Mouse (Mus musculus) skeletal muscle tissue, adult 2 months (tissue): ENCODE measurements around the gene Cwh43.

Experiments used
- DNase-seq: peaks from one replicate; pipeline ENCODE4 v3.0.0-alpha.2; 2012; ENCODE audit warnings: low read depth, low spot score

Cwh43 gene

GRCm38 (mm10) chr5:73405981-73406722 lies at the start of gene Cwh43:
Gene Cwh43 (plus strand): TSS chr5:73406075.
- DNase-seq, result no peak

- DNase-seq, result no peak
These were observed 46.6 kb upstream of the Cwh43 start for GRCm38 (mm10) chr5:73359134-73359751.

GRCm38 (mm10) chr5:73359752-73360141 lies 46.1 kb upstream of the Cwh43 start:
- DNase-seq, result no peak

- no peak for DNase-seq
These were observed 45.6 kb upstream of the Cwh43 start for GRCm38 (mm10) chr5:73360240-73360639.

- no peak for DNase-seq
These were observed 43.5 kb upstream of the Cwh43 start for GRCm38 (mm10) chr5:73362338-73362737.

- DNase-seq, result peak; percentile 53
These were observed 43.1 kb upstream of the Cwh43 start for GRCm38 (mm10) chr5:73362791-73363190.

GRCm38 (mm10) chr5:73364107-73364864 lies 41.6 kb upstream of the Cwh43 start:
- DNase-seq, result no peak

GRCm38 (mm10) chr5:73367906-73368305 lies 38.0 kb upstream of the Cwh43 start:
- DNase-seq, result no peak

GRCm38 (mm10) chr5:73368845-73369447 lies 36.9 kb upstream of the Cwh43 start:
- DNase-seq, result no peak

- no peak for DNase-seq
These were observed 36.1 kb upstream of the Cwh43 start for GRCm38 (mm10) chr5:73369731-73370130.

GRCm38 (mm10) chr5:73372601-73373000 lies 33.3 kb upstream of the Cwh43 start:
- no peak for DNase-seq

- DNase-seq, result no peak
These were observed 32.7 kb upstream of the Cwh43 start for GRCm38 (mm10) chr5:73373184-73373583.

- DNase-seq, result no peak
These were observed 29.8 kb upstream of the Cwh43 start for GRCm38 (mm10) chr5:73376041-73376440.

- no peak for DNase-seq
These were observed 29.4 kb upstream of the Cwh43 start for GRCm38 (mm10) chr5:73376491-73376890.

- peak; percentile 32 for DNase-seq
These were observed 26.0 kb upstream of the Cwh43 start for GRCm38 (mm10) chr5:73379908-73380307.

GRCm38 (mm10) chr5:73380829-73381228 lies 25.0 kb upstream of the Cwh43 start:
- DNase-seq, result no peak

GRCm38 (mm10) chr5:73381510-73381909 lies 24.4 kb upstream of the Cwh43 start:
- DNase-seq, result no peak

- no peak for DNase-seq
These were observed 23.8 kb upstream of the Cwh43 start for GRCm38 (mm10) chr5:73381976-73382540.

- peak; percentile 56 for DNase-seq
These were observed 22.9 kb upstream of the Cwh43 start for GRCm38 (mm10) chr5:73382737-73383646.

GRCm38 (mm10) chr5:73383647-73383970 lies 22.3 kb upstream of the Cwh43 start:
- no peak for DNase-seq

- DNase-seq, result no peak
These were observed 12.8 kb upstream of the Cwh43 start for GRCm38 (mm10) chr5:73393041-73393440.
